Mouse (Mus musculus): Measurements from ENCODE around the gene Ralgapb. TPM values are rescaled to one million over a fixed set of nuclear protein-coding genes. Genes with fewer than 3 reads are reported as not detected.

Gene Ralgapb
- total and polyA plus RNA-seq, 3 experiments, result 14.6 to 34.5 (median 33.7) TPM

DNA sequence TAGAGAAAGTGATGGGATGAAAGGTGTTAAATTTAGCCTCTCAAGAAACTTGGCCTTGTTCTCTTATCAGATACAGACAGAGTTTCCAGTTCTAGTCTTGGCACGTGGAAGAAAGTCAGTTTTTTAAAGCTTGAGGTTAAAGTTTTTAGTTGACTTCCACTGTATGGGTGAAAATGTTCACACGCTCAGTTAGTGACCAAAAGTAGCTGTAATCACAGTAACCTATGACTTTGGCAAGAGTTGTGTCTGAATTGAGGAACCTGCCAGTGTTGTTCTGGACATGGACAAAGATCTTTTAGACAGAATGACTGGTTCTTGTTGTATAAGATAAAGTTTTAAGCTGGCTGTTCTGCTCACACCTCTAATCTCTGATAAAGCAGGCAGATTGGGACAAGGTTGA lies 3.6 kb downstream of the Ralgapb start:
- 43% methylated on average over 2 of the region's 2 CpGs for WGBS
- H3K9ac ChIP-seq (ENCODE audit: low read depth, low read length), result no peak overlapping the region
- no peak for TF ChIP-seq EP300 (IDR thresholded peaks at IDR 0.05; ENCODE audit: insufficient read depth, low read depth, low read length)
- no peak for TF ChIP-seq POLR2A (IDR thresholded peaks at IDR 0.05; ENCODE audit: insufficient read depth, low read depth, low read length)
- no peak for TF ChIP-seq CTCF (IDR thresholded peaks at IDR 0.05)
- intact Hi-C loops (cut with DNase I), result no loop called here
- no peak overlapping the region for H3K27ac ChIP-seq
- H3K4me1 ChIP-seq (ENCODE audit: control insufficient read depth, insufficient read depth, low read length), result peaks cover 11% of the 10 kb centered on the region
- H3K4me3 ChIP-seq, result no peak overlapping the region
- peaks cover 19% of the 10 kb centered on the region; the same call in 1 of the 2 replicates for H3K36me3 ChIP-seq (ENCODE audit: control insufficient read depth, insufficient read depth, low read length)
- H3K27me3 ChIP-seq (ENCODE audit: control insufficient read depth, insufficient read depth, low read length), result no peaks in the 10 kb centered on the region
- peaks cover 6% of the 10 kb centered on the region for H3K79me2 ChIP-seq (replicated peaks; ENCODE audit: control insufficient read depth, insufficient read depth, low read length)
- DNase-seq, result no peak

DNA sequence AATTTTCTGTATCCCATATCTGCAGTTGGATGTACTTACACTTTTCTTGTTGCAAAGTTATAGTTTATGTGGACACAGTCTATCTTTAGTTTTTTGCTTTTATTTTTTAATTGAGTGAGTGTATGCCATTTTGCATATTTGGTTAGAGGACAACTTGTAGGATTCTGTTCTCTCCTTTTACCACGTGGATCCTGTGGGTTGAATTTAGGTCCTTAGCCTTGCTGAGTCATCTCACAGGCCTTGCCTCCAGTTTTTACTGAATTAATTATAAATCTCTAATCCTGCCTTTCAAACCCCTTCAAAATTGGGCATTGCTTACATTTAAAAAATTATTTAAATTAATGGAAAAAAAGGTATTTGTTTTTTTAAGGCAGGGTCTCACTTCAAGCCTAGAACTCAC lies 6.2 kb downstream of the Ralgapb start:
- DNase-seq, result no peak
- H3K36me3 ChIP-seq (ENCODE audit: control insufficient read depth, insufficient read depth, low read length), result peaks cover 19% of the 10 kb centered on the region; the same call in 1 of the 2 replicates
- H3K4me3 ChIP-seq, result no peak overlapping the region
- TF ChIP-seq CTCF (IDR thresholded peaks at IDR 0.05) (no peak), POLR2A (IDR thresholded peaks at IDR 0.05; ENCODE audit: insufficient read depth, low read depth, low read length) (no peak), EP300 (IDR thresholded peaks at IDR 0.05; ENCODE audit: insufficient read depth, low read depth, low read length) (no peak)
- H3K79me2 ChIP-seq (replicated peaks; ENCODE audit: control insufficient read depth, insufficient read depth, low read length), result peaks cover 3% of the 10 kb centered on the region; the same call in 1 of the 2 replicates
- intact Hi-C loops (cut with DNase I), result no loop called here
- H3K4me1 ChIP-seq (ENCODE audit: control insufficient read depth, insufficient read depth, low read length), result peaks cover 8% of the 10 kb centered on the region
- no peak overlapping the region for H3K27ac ChIP-seq
- 70% methylated on average over 1 of the region's 1 CpGs for WGBS
- no peak overlapping the region for H3K9ac ChIP-seq (ENCODE audit: low read depth, low read length)
- no peaks in the 10 kb centered on the region for H3K27me3 ChIP-seq (ENCODE audit: control insufficient read depth, insufficient read depth, low read length)

DNA sequence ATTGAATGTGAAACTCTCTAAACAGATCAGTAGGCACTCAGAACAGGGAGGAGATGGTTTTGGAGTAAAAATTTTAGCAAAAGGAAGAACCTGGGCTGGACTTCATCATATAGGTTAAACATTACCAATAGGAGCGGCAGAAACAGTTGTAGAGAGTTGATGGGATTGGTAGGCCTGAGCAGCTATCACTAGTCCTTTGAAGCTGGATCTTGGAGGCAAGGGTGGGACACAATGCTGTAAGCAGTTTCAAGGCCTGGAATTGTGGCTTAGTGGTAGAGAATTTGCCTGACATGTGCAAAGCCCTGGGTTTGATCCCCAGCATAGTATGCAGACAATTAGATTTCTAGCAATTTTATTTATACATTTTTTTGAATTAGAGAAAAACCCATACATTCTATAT lies 9.0 kb downstream of the Ralgapb start:
- Histone ChIP-seq H3K27me3 (ENCODE audit: control insufficient read depth, insufficient read depth, low read length) (no peaks in the 10 kb centered on the region), H3K27ac (no peak overlapping the region), H3K4me3 (no peak overlapping the region), H3K9ac (ENCODE audit: low read depth, low read length) (no peak overlapping the region), H3K79me2 (replicated peaks; ENCODE audit: control insufficient read depth, insufficient read depth, low read length) (peaks cover 2% of the 10 kb centered on the region; the same call in 1 of the 2 replicates), H3K4me1 (ENCODE audit: control insufficient read depth, insufficient read depth, low read length) (peaks cover 1% of the 10 kb centered on the region), H3K36me3 (ENCODE audit: control insufficient read depth, insufficient read depth, low read length) (peaks cover 8% of the 10 kb centered on the region)
- 91% methylated on average over 1 of the region's 1 CpGs for WGBS
- no peak for DNase-seq
- no peak for TF ChIP-seq POLR2A (IDR thresholded peaks at IDR 0.05; ENCODE audit: insufficient read depth, low read depth, low read length)
- no peak for TF ChIP-seq CTCF (IDR thresholded peaks at IDR 0.05)
- no peak for TF ChIP-seq EP300 (IDR thresholded peaks at IDR 0.05; ENCODE audit: insufficient read depth, low read depth, low read length)
- intact Hi-C loops (cut with DNase I), result no loop called here

- H3K36me3 ChIP-seq (ENCODE audit: control insufficient read depth, insufficient read depth, low read length), result peaks cover 2% of the 10 kb centered on the region; the same call in 1 of the 2 replicates
- intact Hi-C loops (cut with DNase I), result no loop called here
- no peaks in the 10 kb centered on the region for H3K27me3 ChIP-seq (ENCODE audit: control insufficient read depth, insufficient read depth, low read length)
- DNase-seq, result no peak
- H3K4me3 ChIP-seq, result no peak overlapping the region
- H3K79me2 ChIP-seq (replicated peaks; ENCODE audit: control insufficient read depth, insufficient read depth, low read length), result no peaks in the 10 kb centered on the region
- TF ChIP-seq EP300 (IDR thresholded peaks at IDR 0.05; ENCODE audit: insufficient read depth, low read depth, low read length) (no peak), POLR2A (IDR thresholded peaks at IDR 0.05; ENCODE audit: insufficient read depth, low read depth, low read length) (no peak), CTCF (IDR thresholded peaks at IDR 0.05) (no peak)
- H3K9ac ChIP-seq (ENCODE audit: low read depth, low read length), result no peak overlapping the region
- H3K27ac ChIP-seq, result no peak overlapping the region
- WGBS, result 44% methylated on average over 1 of the region's 1 CpGs
- H3K4me1 ChIP-seq (ENCODE audit: control insufficient read depth, insufficient read depth, low read length), result no peaks in the 10 kb centered on the region
Measured at GRCm38 (mm10) chr2:158445814-158446213, 36.2 kb downstream of the Ralgapb start.

DNA sequence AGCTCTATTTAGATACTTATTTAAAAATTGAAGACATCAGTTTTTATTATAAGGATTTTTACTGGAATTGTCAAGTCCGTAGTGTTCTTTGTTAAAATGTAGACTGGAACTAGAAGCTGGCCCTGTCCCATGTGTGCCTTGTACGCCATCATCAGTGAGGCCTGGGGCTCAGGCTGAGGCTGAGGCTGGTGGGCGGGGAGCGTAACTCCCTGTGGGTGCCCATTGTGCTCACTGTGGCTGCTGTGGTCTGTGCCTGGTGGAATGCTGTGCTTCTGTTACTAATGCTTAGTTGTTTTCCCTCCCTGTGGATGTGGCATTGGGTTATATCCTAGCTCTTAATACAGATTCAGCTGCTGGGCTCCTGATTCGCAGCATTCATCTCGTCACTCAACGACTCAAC lies 40.2 kb downstream of the Ralgapb start:
- WGBS, result 82% methylated on average over 7 of the region's 7 CpGs
- H3K36me3 ChIP-seq (ENCODE audit: control insufficient read depth, insufficient read depth, low read length), result no peaks in the 10 kb centered on the region
- no peaks in the 10 kb centered on the region for H3K79me2 ChIP-seq (replicated peaks; ENCODE audit: control insufficient read depth, insufficient read depth, low read length)
- no peaks in the 10 kb centered on the region for H3K27me3 ChIP-seq (ENCODE audit: control insufficient read depth, insufficient read depth, low read length)
- H3K4me3 ChIP-seq, result no peak overlapping the region
- H3K9ac ChIP-seq (ENCODE audit: low read depth, low read length), result no peak overlapping the region
- TF ChIP-seq CTCF (IDR thresholded peaks at IDR 0.05) (no peak), POLR2A (IDR thresholded peaks at IDR 0.05; ENCODE audit: insufficient read depth, low read depth, low read length) (no peak), EP300 (IDR thresholded peaks at IDR 0.05; ENCODE audit: insufficient read depth, low read depth, low read length) (no peak)
- H3K4me1 ChIP-seq (ENCODE audit: control insufficient read depth, insufficient read depth, low read length), result no peaks in the 10 kb centered on the region
- no peak overlapping the region for H3K27ac ChIP-seq
- intact Hi-C loops (cut with DNase I), result no loop called here
- no peak for DNase-seq

GRCm38 (mm10) chr2:158456451-158456850 lies 46.8 kb downstream of the Ralgapb start:
- 65% methylated on average over 4 of the region's 4 CpGs for WGBS
- DNase-seq, result no peak
- Histone ChIP-seq H3K27me3 (ENCODE audit: control insufficient read depth, insufficient read depth, low read length) (no peaks in the 10 kb centered on the region), H3K27ac (no peak overlapping the region), H3K4me1 (ENCODE audit: control insufficient read depth, insufficient read depth, low read length) (no peaks in the 10 kb centered on the region), H3K36me3 (ENCODE audit: control insufficient read depth, insufficient read depth, low read length) (peaks cover 6% of the 10 kb centered on the region), H3K79me2 (replicated peaks; ENCODE audit: control insufficient read depth, insufficient read depth, low read length) (no peaks in the 10 kb centered on the region), H3K4me3 (no peak overlapping the region), H3K9ac (ENCODE audit: low read depth, low read length) (no peak overlapping the region)
- TF ChIP-seq EP300 (IDR thresholded peaks at IDR 0.05; ENCODE audit: insufficient read depth, low read depth, low read length), result no peak
- TF ChIP-seq POLR2A (IDR thresholded peaks at IDR 0.05; ENCODE audit: insufficient read depth, low read depth, low read length), result no peak
- no peak for TF ChIP-seq CTCF (IDR thresholded peaks at IDR 0.05)
- intact Hi-C loops (cut with DNase I), result no loop called here
